Mouse (Mus musculus): ENCODE measurements at regions not wholly inside any gene's neighbourhood (a gene's known extent, or its start where the extent isn't known, plus 50 kb on each side); places are given as distances from the start of the nearest gene placed in this dataset.
A peak's percentile ranks its signal among the peaks of the same experiment; 100 is the strongest.

DNA sequence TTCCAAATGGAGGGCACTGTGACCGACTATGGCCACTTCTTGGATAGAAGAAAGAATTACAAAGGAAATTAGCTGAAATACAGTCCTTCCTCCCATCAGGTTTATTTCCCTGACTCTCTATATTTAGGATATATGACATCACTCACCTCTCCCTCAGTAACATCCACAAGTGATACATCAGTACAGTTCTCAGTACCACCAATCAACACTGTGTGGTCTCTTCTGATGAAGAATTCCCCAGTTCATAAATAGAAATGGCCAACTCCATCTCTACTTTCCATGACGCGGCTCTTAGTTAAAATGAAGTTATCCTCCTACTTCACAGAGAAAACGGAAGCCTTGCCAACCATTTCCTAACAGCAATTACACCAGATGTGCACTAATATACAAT lies 208.3 kb upstream of the Dio2 start:
- no peak for DNase-seq (ENCODE audit: extremely low spot score in 1 of 2, low spot score in 1 of 2)

DNA sequence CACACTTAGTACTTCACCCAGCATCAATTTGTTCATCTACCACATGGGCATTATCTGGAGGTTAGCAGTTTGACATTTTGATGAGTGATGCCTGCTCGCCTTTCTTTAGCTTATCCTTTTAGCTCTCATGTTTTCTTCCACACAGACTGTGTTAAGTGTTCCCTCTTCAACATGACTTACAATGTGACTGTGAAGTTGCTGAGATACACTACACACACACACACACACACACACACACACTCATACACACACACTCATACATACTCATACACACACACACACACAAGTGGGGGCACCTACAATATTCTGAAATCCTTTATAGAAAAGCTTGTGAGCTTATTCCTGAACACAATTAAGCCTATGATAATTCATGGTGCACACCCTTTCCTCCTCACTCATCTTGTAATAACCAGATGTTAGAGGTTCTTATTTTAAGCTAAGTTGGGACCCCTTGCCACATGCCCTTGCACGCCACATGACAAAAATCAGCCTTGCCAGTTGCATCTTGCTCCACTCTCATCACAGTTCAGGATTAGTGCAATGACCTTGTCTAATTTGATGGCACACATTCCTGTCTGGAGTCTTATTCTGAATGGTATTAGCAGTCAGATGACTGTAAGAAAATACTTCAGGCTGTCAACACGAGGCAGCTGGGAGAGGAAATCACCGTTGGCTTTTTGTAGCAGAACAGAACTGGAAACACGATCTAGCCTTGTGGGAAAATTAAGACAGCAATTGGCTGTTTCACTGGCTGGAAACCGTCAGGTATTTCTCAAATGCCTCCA lies 207.7 kb upstream of the Dio2 start:
- no peak for DNase-seq (ENCODE audit: extremely low spot score in 1 of 2, low spot score in 1 of 2)

GRCm38 (mm10) chr12:90932684-90933083 lies 194.4 kb upstream of the Dio2 start:
- no peak for DNase-seq (ENCODE audit: extremely low spot score in 1 of 2, low spot score in 1 of 2)

DNA sequence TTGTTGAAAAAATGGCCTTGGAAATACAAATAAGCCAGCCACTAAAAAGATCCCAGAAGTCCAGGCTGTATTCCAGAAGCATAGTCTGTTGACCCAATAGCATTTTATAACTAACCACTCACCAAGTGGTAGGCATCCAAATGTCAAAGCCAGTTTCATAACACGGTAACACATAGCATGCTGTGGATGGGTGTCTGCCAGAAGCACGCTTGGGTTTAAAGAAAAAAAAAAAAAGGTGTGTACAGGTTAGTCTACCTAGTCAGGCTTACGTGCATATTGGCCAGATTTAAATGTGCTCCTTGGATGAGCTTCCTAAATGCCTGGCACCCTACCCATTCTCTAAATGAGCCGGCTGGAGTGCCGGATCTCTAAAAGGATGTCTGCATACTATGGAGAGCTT lies 194.0 kb upstream of the Dio2 start:
- DNase-seq (ENCODE audit: extremely low spot score in 1 of 2, low spot score in 1 of 2) = no peak

DNA sequence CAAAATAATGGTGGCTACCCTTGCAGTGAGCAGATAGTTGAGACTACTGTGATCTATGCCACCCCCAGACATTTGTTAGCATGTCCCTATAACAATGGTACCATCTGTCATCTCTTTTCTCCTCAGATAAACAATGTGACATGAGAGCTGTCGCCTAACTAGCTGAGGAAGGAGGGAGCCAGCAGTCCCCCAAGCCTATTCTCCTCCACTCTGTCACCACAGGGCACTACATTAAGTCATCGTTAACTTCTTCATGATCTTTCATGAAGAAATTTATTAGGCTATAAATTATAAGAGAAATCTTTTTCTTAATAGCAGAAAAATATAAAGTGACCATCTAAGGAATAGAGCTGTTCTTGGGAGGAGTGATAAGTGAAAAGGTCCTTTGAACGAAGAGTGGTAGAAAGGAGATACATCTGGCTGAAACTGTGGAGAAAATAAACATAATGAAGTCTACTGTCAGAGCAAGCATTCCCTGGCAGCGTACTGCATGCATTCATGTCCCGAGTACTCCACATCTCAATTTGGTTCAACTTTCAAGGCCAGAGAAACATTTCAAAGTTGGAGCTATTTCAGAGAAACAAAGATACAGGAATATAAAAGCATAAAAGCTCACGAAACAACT lies 192.0 kb upstream of the Dio2 start:
- no peak for DNase-seq (ENCODE audit: extremely low spot score in 1 of 2, low spot score in 1 of 2)

GRCm38 (mm10) chr12:90923603-90924002 lies 185.4 kb upstream of the Dio2 start:
- DNase-seq (ENCODE audit: extremely low spot score in 1 of 2, low spot score in 1 of 2) = no peak

GRCm38 (mm10) chr12:90923148-90923547 lies 184.9 kb upstream of the Dio2 start:
- no peak for DNase-seq (ENCODE audit: extremely low spot score in 1 of 2, low spot score in 1 of 2)

DNA sequence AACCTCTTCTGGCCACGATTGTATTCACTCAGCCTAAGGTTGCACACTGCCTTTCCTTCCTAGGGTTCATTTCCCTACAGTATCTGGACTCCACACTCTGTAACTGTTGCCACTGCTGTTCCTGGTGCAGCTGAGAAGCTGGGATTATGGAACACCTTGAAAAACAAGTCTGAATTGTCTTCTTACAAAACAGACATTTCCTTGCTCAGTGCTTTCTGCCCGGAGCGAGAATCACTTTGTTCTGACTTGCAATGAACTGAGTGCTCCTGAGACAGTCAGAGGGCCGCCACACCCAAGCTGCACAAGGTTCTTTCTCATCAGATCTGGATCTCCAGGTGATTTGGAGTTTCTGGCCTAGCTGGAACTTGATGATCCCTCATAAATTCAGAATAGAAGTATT lies 183.0 kb upstream of the Dio2 start:
- DNase-seq (ENCODE audit: extremely low spot score in 1 of 2, low spot score in 1 of 2) = no peak

DNA sequence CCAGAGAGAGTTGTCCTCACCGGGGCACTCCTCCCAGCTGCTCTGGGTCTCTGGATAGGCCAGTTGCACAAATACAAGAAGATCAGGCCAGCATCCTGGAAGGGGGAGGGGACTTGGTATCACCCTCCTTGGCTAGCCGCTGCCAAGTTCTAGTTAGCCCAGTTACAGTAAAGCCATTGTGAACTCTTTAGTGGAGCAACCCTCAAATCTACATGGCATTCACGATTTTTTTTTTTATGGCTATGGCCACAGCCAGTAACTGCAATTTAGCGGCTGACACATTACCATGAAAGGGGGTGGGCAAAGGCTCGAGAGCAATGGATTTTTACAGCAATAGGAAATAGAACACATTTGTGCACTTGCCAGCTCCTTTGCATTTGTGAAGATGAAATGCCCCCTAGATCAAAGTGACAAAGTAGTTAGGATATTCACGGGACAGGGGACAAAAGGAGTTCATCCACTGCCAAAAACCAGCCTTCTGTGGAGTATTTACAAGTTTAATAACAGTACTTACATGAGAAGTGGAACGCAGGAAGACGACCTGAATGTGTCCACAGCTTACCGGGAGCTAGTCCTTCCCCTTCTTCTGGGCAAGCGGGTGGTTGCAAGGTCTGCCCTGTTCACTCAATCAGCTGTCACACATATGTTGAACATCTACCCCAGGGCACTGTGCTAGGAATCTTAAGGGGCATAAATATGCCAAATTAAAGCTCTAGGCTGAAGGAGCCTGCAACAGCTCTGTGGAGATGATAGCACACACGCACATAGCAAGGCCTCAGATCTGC lies 177.9 kb upstream of the Dio2 start:
- DNase-seq (ENCODE audit: extremely low spot score in 1 of 2, low spot score in 1 of 2) = peak in 1 of 2 experiments; percentile 9

DNA sequence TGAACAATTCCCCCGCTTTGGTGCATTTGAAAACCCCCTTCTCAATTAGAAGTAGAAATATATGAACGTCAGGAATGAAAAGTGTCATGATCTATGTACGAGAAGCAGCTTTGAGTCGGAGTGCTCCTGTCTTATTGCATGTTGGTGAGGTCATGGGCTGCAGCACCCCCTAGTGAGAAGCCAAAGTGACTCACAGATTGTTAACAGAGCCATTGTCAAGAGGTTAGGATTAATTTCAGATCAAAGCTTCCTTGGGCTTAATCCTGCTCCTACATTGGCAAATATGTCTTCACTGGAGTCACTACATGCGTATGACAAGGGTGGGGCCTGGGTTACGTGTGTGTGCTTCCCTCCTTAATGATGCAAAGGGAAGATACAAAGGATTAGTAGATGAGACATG lies 165.8 kb upstream of the Dio2 start:
- DNase-seq (ENCODE audit: extremely low spot score in 1 of 2, low spot score in 1 of 2) = peak in 1 of 2 experiments; percentile 12

GRCm38 (mm10) chr12:90893655-90894370 lies 155.6 kb upstream of the Dio2 start:
- DNase-seq (ENCODE audit: extremely low spot score in 1 of 2, low spot score in 1 of 2) = no peak

DNA sequence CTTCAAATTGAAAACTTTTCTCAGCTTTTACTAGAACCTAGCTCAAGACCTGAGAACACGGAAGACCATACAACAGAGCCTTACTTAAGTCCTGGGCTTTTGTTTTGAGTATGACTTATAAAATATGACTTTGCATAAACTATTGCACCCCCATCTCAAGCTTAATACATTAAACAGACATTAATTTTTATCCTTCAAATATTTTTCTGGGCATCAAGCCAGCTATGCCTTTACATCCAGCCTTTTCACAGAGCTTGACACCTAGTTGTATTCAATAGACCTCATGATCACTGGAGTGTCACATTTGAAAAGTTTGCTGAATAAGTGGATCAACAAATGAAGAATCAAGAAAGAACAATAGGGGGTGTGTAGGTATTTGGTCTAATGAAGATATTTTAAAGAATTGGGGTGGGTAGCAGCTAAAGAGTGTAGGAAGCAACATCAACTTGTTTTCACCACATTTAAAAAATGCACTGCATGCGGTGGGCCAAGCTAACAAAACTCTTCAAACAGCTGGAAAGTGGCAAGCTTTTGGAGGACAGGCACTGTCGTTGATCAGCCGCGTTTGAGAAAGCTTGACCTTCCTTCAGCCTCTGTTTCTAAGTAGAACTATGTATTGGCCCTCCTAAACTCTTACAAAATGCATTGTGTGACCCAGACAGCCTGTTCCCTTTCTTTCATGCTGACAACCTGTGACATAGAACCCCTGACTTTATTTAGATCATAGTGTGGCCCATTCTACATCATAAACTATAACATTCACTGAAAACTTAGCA lies 138.2 kb upstream of the Dio2 start:
- DNase-seq (ENCODE audit: extremely low spot score in 1 of 2, low spot score in 1 of 2) = no peak

DNA sequence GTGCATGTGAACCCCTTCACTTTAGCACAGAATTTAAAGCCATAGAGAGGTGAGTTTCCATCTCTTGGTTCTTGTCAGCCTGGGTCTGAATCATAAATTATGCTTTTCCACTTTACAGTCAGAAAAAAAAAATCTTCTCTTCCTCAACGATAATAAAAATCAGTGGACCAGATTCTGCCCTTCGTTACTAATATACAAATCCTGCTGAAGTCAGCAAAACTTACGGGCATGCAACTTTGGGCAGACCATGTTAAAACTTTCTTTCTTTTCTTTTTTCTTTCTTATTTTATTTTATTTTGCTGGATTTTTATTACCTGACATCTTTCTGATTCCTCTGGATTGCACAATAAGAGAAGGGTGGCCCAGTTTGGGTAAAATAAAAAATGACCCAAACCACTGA lies 136.6 kb upstream of the Dio2 start:
- no peak for DNase-seq (ENCODE audit: extremely low spot score in 1 of 2, low spot score in 1 of 2)

DNA sequence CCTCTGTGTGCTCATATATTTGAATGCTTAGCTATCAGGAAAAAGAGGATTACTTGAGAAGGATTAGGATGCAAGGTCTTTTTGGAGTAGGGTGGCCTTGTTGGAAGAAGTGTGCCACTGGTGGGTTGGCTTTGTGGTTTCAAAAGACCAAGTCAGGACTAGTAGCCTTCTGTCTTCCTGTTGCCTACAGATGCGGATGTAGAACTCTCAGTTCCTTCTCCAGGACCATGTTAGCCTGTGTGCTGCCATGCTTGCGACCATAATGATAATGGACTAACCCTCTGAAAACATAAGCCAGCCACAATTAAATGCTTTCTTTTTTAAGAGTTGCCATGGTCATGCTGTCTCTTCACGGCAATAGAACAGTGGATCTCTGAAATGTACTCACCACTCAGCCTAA lies 135.7 kb upstream of the Dio2 start:
- DNase-seq (ENCODE audit: extremely low spot score in 1 of 2, low spot score in 1 of 2) = no peak

- DNase-seq (ENCODE audit: extremely low spot score in 1 of 2, low spot score in 1 of 2) = no peak
These were observed 128.4 kb upstream of the Dio2 start for GRCm38 (mm10) chr12:90866597-90866996.

DNA sequence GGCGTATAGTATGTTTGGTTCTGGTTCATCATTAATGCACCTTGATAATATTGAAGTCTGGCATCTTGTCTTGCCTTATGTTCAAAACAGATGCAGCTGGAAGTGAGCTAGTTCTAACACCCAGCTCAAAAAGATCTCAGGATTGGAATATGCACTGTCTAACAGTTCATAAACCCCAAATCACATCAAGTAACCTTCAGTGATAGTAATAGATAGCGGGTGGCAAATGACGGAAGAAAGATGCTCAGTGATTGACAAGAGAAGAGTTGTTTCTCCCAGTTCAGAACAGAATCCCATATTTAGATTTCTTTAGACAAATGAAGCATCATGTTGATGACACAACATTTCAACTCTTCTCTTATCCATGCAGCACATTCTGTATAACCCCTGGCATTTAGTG lies 124.4 kb upstream of the Dio2 start:
- no peak for DNase-seq (ENCODE audit: extremely low spot score in 1 of 2, low spot score in 1 of 2)

- DNase-seq (ENCODE audit: extremely low spot score in 1 of 2, low spot score in 1 of 2) = no peak
These were observed 119.5 kb upstream of the Dio2 start for GRCm38 (mm10) chr12:90857746-90858145.

DNA sequence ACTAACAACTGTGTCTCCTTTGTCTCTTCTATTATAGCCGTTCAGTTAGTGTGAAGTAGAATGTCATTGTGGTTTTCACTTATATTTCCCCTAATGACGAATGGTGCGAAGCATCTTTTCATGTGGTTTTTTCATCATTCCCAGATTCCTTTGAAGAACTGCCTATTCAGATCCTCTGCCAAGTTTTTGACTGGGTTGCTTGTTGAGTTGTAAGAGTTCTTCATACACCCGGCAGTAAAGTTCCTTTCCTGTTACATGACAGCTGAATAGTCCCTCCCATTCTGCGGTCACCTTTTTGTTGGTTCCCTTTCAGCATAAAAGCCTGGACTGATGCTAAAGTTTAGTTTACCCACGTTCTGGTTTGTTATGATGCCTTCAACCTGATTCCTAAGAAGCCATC lies 72.4 kb upstream of the Dio2 start:
- DNase-seq (ENCODE audit: extremely low spot score in 1 of 2, low spot score in 1 of 2) = no peak

- DNase-seq (ENCODE audit: extremely low spot score in 1 of 2, low spot score in 1 of 2) = no peak
These were observed 52.3 kb upstream of the Dio2 start for GRCm38 (mm10) chr12:90790562-90790961.
